Mouse (Mus musculus) neural tube, embryonic 14.5 days (tissue): Measurements from ENCODE around the gene Gm10134. TPM values are rescaled to one million over a fixed set of nuclear protein-coding genes. Genes with fewer than 3 reads are reported as not detected.

ENCODE experiments used
- ATAC-seq: fragments of 200-750 bp; cut with Nextera tagmentation; 2 replicates; pipeline ENCODE4 v1.8.0; 2017; ENCODE audit warnings: low read depth, mild to moderate bottlenecking, moderate TSS enrichment, moderate library complexity
- H3K27ac ChIP-seq: fragments of 300-500 bp; sonication (generic); 2 replicates; pipeline ENCODE4 v1.5.1; 2014; ENCODE audit warnings: low read depth, mild to moderate bottlenecking, control low read depth, low read length, moderate library complexity, mixed read lengths
- H3K27me3 ChIP-seq: fragments of 300-500 bp; sonication (generic); 2 replicates; pipeline ENCODE4 v1.6.1; 2014; ENCODE audit warnings: low read length; ENCODE audit not compliant: control insufficient read depth, insufficient read depth
- H3K36me3 ChIP-seq: fragments of 300-500 bp; sonication (generic); 2 replicates; pipeline ENCODE4 v1.6.1; 2014; ENCODE audit warnings: low read length, mixed read lengths; ENCODE audit not compliant: control insufficient read depth, insufficient read depth
- H3K4me1 ChIP-seq: fragments of 300-500 bp; sonication (generic); 2 replicates; pipeline ENCODE4 v1.6.1; 2014; ENCODE audit warnings: low read length; ENCODE audit not compliant: control insufficient read depth, insufficient read depth
- H3K4me2 ChIP-seq: fragments of 300-500 bp; sonication (generic); 2 replicates; pipeline ENCODE4 v1.6.1; 2014; ENCODE audit warnings: mild to moderate bottlenecking, low read depth, low read length, control low read depth
- H3K4me3 ChIP-seq: fragments of 300-500 bp; sonication (generic); 2 replicates; pipeline ENCODE4 v1.5.1; 2014; ENCODE audit warnings: low read depth, low read length, control low read depth, mixed read lengths
- H3K9ac ChIP-seq: fragments of 300-500 bp; sonication (generic); replicated peaks from 2 replicates; pipeline ENCODE4 v1.6.1; 2014; ENCODE audit warnings: low read depth, mild to moderate bottlenecking, control low read depth, low read length, mixed read lengths
- H3K9me3 ChIP-seq: fragments of 300-500 bp; sonication (generic); 2 replicates; pipeline ENCODE4 v1.6.1; 2016; ENCODE audit warnings: low read length; ENCODE audit not compliant: control insufficient read depth
- WGBS: fragments of 180-500 bp; shearing (Covaris S2); extraction: QIAGEN DNeasy Blood & Tissue Kit; methylation state at CpG from one replicate; pipeline ENCODE4 v1.1.7; 2014; 5-methylcytosine and 5-hydroxymethylcytosine counted together
- polyA plus RNA-seq: library from polyadenylated mRNA; unstranded; fragments of >200 nt; fragmentation: Nextera tagmentation; extraction: Ambion mirVana; gene quantifications from 2 replicates; pipeline ENCODE4 v1.2.1, GENCODE M21; 2014

Gene Gm10134
- 3.5 TPM in 1 of 2 replicates, not detected in the other for polyA plus RNA-seq

DNA sequence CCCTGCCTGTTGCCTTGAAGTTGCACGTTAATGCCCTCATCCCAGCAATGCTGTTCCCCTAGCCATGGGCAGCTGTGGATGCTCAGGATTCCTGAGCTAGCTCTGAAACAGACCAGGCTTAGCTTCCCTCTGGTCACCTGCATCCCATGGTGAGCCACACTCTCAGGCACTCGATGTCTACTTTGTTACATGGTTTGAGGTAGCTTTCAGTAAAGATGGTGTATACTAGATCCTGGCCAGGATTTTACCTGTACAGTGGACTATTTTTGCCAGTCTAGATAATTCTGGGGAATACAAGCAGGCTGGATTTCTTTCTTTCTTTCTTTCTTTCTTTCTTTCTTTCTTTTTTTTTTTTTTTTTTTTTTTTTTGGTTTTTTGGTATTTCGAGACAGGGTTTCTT lies at the start of gene Gm10134:
Gene Gm10134, plus strand, starts transcription at position 301 of the 400 bp plus-strand sequence.
- Histone ChIP-seq H3K27ac (no peak within 1 kb of the TSS), H3K9ac (no peak within 1 kb of the TSS), H3K9me3 (no peaks in the 10 kb centered on the region), H3K4me3 (no peak within 1 kb of the TSS), H3K4me2 (no peak within 1 kb of the TSS), H3K27me3 (no peaks in the 10 kb centered on the region), H3K4me1 (no peaks in the 10 kb centered on the region), H3K36me3 (no peaks in the 10 kb centered on the region)
- 87% methylated on average over 3 of the region's 3 CpGs for WGBS
- ATAC-seq: no peak

DNA sequence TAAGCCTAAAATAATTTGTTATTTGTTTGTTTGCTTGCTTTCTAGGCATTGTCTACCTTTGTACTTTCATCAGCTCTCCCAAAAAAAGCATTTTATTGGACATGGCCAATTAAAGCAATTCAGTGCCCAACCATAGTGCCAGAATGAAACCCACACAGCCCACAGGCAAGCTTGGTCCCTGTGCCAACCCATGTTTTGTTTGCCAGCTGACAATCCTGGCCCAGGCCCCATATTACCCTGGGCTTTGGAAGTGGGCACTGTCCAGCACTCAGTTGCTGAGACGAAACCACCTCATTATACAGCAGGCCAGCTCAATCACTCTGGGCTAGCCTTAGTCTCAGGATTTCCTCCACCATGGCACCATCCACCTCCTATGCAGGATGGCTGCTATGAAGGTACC lies 49.3 kb upstream of the Gm10134 start:
- Histone ChIP-seq H3K9me3 (no peaks in the 10 kb centered on the region), H3K4me3 (no peak overlapping the region), H3K27ac (no peak overlapping the region), H3K4me2 (no peak overlapping the region), H3K4me1 (no peaks in the 10 kb centered on the region), H3K9ac (no peak overlapping the region), H3K36me3 (0 out of 2 replicates have a peak, but pooled peaks cover 14% of the 10 kb centered on the region), H3K27me3 (no peaks in the 10 kb centered on the region)
- 76% methylated on average over 1 of the region's 1 CpGs for WGBS
- no peak for ATAC-seq

DNA sequence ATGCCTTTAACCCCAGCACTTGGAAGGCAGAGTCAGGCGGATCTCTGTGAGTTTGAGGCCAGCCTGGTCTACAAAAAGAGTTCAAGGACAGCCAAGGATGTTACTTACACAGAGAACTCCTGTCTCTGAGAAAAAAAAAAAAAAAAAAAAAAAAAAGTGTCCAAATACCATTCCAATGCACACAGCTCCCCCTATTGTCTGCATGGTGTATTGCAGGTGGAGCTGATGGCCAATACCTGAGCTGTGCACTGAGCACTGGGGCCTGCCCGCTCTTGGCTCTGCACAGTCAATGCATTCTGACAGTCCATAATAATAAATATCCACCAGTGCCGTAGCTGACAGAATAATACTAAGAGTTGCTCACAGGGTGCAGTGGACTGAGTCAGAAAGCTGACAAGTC lies 42.0 kb upstream of the Gm10134 start:
- WGBS: 46% methylated on average over 3 of the region's 3 CpGs
- ATAC-seq: no peak

DNA sequence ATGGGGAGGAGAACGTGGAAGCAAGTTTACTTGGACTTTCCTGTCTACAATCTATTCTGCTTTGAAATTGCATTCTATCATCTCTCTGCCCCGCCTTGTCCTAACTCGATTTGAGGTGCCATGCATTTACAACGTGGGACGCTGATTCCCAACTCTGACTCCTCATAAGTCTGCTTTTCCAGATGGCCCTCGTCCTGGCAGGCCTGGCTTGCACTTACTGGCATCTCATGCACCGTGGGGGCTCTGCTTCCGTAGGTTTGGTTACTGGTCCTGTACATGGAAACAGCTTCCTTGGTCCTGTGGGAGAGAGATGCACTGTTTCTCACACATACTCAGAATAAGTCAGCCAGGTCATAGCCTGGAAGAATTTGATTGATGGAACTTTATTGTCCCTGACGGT lies 41.0 kb upstream of the Gm10134 start:
- ATAC-seq: no peak
- peaks cover 8% of the 10 kb centered on the region; the same call in 1 of the 2 replicates for H3K4me1 ChIP-seq
- no peaks in the 10 kb centered on the region for H3K9me3 ChIP-seq
- no peak overlapping the region for H3K4me3 ChIP-seq
- no peak overlapping the region for H3K9ac ChIP-seq
- 82% methylated on average over 9 of the region's 9 CpGs for WGBS
- H3K27ac ChIP-seq: no peak overlapping the region
- no peak overlapping the region for H3K4me2 ChIP-seq
- H3K36me3 ChIP-seq: peaks cover 3% of the 10 kb centered on the region; the same call in 1 of the 2 replicates
- H3K27me3 ChIP-seq: no peaks in the 10 kb centered on the region

More for the DNA sequence above, 42.0 kb upstream of the Gm10134 start:
- Histone ChIP-seq H3K4me3 (no peak overlapping the region), H3K9me3 (no peaks in the 10 kb centered on the region), H3K9ac (no peak overlapping the region), H3K4me2 (no peak overlapping the region), H3K4me1 (peaks cover 8% of the 10 kb centered on the region; the same call in 1 of the 2 replicates), H3K27ac (no peak overlapping the region), H3K36me3 (no peaks in the 10 kb centered on the region), H3K27me3 (no peaks in the 10 kb centered on the region)

DNA sequence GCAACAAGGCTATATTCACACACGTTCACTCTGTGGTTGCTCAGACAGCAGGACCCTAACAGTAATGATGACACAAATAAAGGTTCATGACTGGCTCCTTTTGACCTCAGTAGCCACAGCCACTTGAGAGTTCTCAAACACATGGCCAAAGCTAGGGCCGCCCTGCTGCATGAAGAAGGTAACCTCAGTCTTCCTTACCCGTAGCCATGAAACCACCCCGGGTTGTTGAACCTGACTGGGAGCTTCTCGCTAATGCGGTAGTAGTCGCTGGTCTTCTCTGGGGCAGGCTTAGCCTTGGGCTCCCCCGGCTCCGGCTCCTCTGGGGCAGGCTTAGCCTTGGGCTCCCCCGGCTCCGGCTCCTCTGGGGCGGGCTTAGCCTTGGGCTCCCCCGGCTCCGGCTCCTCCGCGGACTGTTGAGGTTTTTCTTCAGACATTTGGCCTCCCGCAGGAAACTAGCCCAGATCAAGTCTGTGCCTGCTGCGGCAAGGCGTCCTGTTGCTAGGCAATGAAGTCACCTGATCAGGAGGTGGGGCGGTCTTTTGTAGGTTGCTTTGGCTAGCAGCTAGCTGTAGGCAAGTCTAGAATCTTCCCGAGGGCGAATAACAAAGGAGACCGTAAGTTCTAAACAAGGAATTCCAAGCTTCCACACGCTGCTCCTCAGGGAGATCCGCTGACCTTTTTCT lies 39.9 kb upstream of the Gm10134 start, which contains the start of gene 1700007K13Rik:
Gene 1700007K13Rik, minus strand, starts transcription at position 497 of the 683 bp plus-strand sequence.
- Histone ChIP-seq H3K4me3 (no peak within 1 kb of the TSS), H3K27ac (no peak within 1 kb of the TSS), H3K4me1 (peaks cover 8% of the 10 kb centered on the region; the same call in 1 of the 2 replicates), H3K36me3 (peaks cover 8% of the 10 kb centered on the region; the same call in 1 of the 2 replicates), H3K27me3 (no peaks in the 10 kb centered on the region), H3K9me3 (no peaks in the 10 kb centered on the region), H3K9ac (0 out of 2 replicates have a peak within 1 kb of the TSS, but pooled peaks have one; percentile 5), H3K4me2 (peak within 1 kb of the TSS; percentile 42)
- WGBS: 5% methylated on average over 25 of the region's 25 CpGs
- ATAC-seq: peak; percentile 63; the same call in 1 of the 2 replicates

DNA sequence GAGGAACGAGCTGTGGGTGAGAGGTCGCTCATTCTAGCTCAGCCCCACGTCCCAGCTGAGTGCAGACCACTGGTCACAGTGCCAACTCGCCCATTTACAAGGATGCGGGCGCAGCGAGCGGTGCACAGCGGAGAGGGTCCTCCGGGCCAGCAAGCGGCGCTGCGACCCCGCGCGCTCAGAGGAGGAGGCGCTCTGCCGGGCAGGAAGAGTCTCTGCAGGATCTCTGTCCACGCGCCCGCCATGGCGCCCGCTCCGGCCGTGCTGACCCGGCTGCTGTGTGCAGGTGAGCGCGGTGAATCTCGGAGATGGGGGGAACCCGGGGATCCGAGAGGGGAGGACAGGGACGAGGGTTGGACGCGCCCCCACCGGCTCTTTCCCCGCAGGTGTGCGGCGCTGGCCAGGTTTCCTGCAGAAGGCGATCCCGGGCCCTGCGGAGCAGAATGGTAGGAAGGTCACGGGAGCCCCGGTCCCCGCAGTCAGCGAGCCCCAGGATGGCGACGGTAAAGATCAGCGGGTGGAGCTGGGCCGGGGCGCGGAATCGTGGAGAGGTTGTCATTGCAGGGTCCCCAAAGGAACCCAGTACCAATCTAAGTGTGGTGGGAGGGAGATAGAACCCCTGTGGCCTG lies 37.9 kb upstream of the Gm10134 start, which contains the start of gene Mrps2:
Gene Mrps2, plus strand, starts transcription at position 207 of the 626 bp plus-strand sequence.
- Histone ChIP-seq H3K27me3 (no peaks in the 10 kb centered on the region), H3K36me3 (peaks cover 8% of the 10 kb centered on the region; the same call in 1 of the 2 replicates), H3K9me3 (no peaks in the 10 kb centered on the region), H3K4me3 (peak within 1 kb of the TSS; percentile 97), H3K9ac (peak within 1 kb of the TSS; percentile 93), H3K27ac (0 out of 2 replicates have a peak within 1 kb of the TSS, but pooled peaks have one; percentile 34), H3K4me1 (peaks cover 8% of the 10 kb centered on the region; the same call in 1 of the 2 replicates), H3K4me2 (peak within 1 kb of the TSS; percentile 77)
- peak; percentile 93 for ATAC-seq
- under 1% methylated on average over 50 of the region's 52 CpGs for WGBS

DNA sequence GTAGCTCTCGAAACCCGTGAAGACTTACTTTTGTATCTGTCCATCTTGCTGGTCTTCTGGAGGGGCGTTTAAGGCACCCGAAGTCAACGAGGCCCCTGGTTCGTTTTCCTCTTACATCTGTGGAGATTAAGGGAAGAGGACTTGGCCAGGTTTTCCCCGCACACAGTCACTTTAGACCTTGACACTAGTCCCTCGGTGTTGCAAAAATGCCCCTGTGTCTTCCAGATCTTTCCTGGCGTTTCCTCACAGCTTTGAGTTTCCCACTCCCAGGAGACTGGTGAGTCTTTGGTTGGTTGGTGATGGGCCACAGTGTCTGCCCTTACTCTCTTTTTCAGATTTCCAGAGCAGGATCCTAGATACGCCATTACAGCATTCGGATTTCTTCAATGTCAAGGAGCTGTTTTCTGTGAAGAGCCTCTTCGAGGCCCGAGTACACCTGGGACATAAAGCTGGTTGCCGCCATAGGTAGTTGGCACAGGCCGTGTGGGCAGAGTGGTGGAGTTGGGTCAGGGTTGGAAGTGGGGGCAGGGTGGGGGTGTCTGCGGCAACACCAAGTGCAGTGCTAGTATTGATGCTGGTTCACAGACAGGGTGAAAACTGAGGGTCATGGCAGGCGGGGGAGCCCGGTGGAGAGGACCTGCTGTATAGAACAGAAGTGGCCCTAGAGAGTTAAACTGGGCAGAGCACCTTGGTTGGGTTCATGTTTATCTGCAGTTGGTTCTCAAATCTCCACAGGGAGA lies 37.2 kb upstream of the Gm10134 start:
- Histone ChIP-seq H3K4me1 (peaks cover 8% of the 10 kb centered on the region; the same call in 1 of the 2 replicates), H3K27me3 (no peaks in the 10 kb centered on the region), H3K9ac (peak overlapping the region; percentile 93), H3K27ac (no peak overlapping the region), H3K4me3 (peak overlapping the region; percentile 97), H3K9me3 (no peaks in the 10 kb centered on the region), H3K36me3 (peaks cover 8% of the 10 kb centered on the region; the same call in 1 of the 2 replicates), H3K4me2 (peak overlapping the region; percentile 77)
- 58% methylated on average over 18 of the region's 18 CpGs for WGBS
- no peak for ATAC-seq

DNA sequence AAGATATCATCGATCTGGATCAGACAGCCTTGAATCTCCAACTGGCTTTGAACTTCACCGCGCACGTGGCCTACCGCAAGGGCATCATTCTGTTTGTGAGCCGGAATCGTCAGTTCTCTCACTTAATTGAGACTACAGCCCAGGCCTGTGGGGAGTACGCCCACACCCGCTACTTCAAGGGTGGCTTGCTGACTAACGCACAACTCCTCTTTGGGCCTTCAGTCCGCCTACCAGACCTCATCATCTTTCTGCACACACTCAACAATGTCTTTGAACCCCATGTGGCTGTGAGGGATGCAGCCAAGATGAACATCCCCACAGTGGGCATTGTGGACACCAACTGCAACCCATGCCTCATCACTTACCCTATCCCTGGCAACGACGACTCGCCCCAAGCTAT lies 36.4 kb upstream of the Gm10134 start:
- Histone ChIP-seq H3K4me2 (no peak overlapping the region), H3K27ac (no peak overlapping the region), H3K36me3 (peaks cover 8% of the 10 kb centered on the region; the same call in 1 of the 2 replicates), H3K27me3 (no peaks in the 10 kb centered on the region), H3K4me3 (no peak overlapping the region), H3K9ac (no peak overlapping the region), H3K4me1 (peaks cover 8% of the 10 kb centered on the region; the same call in 1 of the 2 replicates), H3K9me3 (no peaks in the 10 kb centered on the region)
- ATAC-seq: no peak
- WGBS: 99% methylated on average over 14 of the region's 14 CpGs
